ENCODE assay signal across 30 mouse cellular contexts in genomic region chr1:170332775-170333174, GRCm38 (mm10). TPM values are rescaled to one million over a fixed set of nuclear protein-coding genes. Genes with fewer than 3 reads are reported as not detected.
DNase-seq lines count a peak whose midpoint lies in the region; ATAC-seq and TF ChIP-seq lines count a peak whose summit lies in the region.
"Had no signal": no experiment of that assay in that cellular context is flagged by ENCODE, and none has a peak within 500 bp of the region (broad histone marks: within the 10 kb centered on the region; RNA-seq: fewer than 3 reads in every experiment).

No protein-coding gene starts in this region.

- no peak for TF ChIP-seq EP300 in heart, adult 2 months (IDR thresholded peaks at IDR 0.05; ENCODE audit: insufficient read depth, low read depth, low read length)
- no peak for TF ChIP-seq EP300 in lung, postnatal 0 days (IDR thresholded peaks at IDR 0.05)

- H3K4me3 ChIP-seq in heart, adult 2 months = no peak overlapping the region
- H3K4me3 ChIP-seq in lung, adult 2 months (replicated peaks; ENCODE audit: extremely low read depth, low read depth, low read length) = no peak overlapping the region
- H3K4me3 ChIP-seq in lung, postnatal 0 days (ENCODE audit: low read depth, low read length) = no peak overlapping the region
- H3K4me3 ChIP-seq: embryonic facial prominence, embryonic 15.5 days; forebrain, embryonic 15.5 days; heart, embryonic 13.5 days; limb, embryonic 12.5 days; liver, embryonic 12.5 days; megakaryocyte, embryonic 14.5 days; midbrain, embryonic 13.5 days; neural tube, embryonic 12.5 days had no signal

- no peak for ATAC-seq in lung, postnatal 0 days
- ATAC-seq in granulocyte monocyte progenitor cell, adult 5-6 weeks (replicated peaks; ENCODE audit: poor library complexity, severe bottlenecking) = no peak
- ATAC-seq: CD4-positive, CD25-positive, alpha-beta regulatory T cell, adult 4 months; forebrain, embryonic 15.5 days; liver, embryonic 12.5 days; midbrain, embryonic 13.5 days had no signal

- H3K27ac ChIP-seq in heart, adult 2 months = no peak overlapping the region
- no peak overlapping the region for H3K27ac ChIP-seq in lung, postnatal 0 days (ENCODE audit: low read length)
- H3K27ac ChIP-seq: embryonic facial prominence, embryonic 15.5 days; forebrain, embryonic 15.5 days; heart, embryonic 13.5 days; hindbrain, embryonic 14.5 days; limb, embryonic 12.5 days; liver, embryonic 12.5 days; midbrain, embryonic 13.5 days; neural tube, embryonic 12.5 days had no signal

- no peak for DNase-seq in heart, adult 2 months
- no peak for DNase-seq in heart, postnatal 14 days
- peak; percentile 28 for DNase-seq in kidney, adult 9 months
- DNase-seq in kidney, adult 11 months = no peak
- no peak for DNase-seq in lung, adult 2 months
- DNase-seq in lung, postnatal 0 days (ENCODE audit: low spot score) = no peak
- DNase-seq: adrenal gland, postnatal 36 days; cerebellum, adult 8-10 months; cerebellum, postnatal 36 days; gastrocnemius, postnatal 10 days; heart, adult 11 months; heart, postnatal 36 days; lung, embryonic 14.5 days; lung, postnatal 36 days; right cerebral cortex, postnatal 14 days had no signal

- WGBS in heart, adult 2 months = 80% methylated on average over 4 of the region's 4 CpGs
- 74% methylated on average over 4 of the region's 4 CpGs for WGBS in lung, adult 2 months
- 73% methylated on average over 4 of the region's 4 CpGs for WGBS in lung, postnatal 0 days

- intact Hi-C loops in heart, adult 2 months (cut with DNase I) = no loop called here
- intact Hi-C loops in heart, postnatal 14 days (cut with DNase I) = no loop called here

- no peak overlapping the region for H3K9ac ChIP-seq in heart, adult 2 months (ENCODE audit: low read depth, low read length)
- no peak overlapping the region for H3K9ac ChIP-seq in lung, postnatal 0 days (replicated peaks; ENCODE audit: low read depth)
- H3K9ac ChIP-seq: embryonic facial prominence, embryonic 15.5 days; forebrain, embryonic 15.5 days; heart, embryonic 13.5 days; hindbrain, embryonic 14.5 days; limb, embryonic 12.5 days; liver, embryonic 12.5 days; lung, embryonic 14.5 days; midbrain, embryonic 13.5 days; neural tube, embryonic 12.5 days had no signal

- TF ChIP-seq CTCF in heart, adult 2 months (IDR thresholded peaks at IDR 0.05) = peak; percentile 15
- peak; percentile 18; the same call in 1 of the 2 replicates for TF ChIP-seq CTCF in lung, adult 2 months (IDR thresholded peaks at IDR 0.05; ENCODE audit: insufficient read depth, low read length)
- no peak for TF ChIP-seq CTCF in lung, postnatal 0 days (IDR thresholded peaks at IDR 0.05)

- TF ChIP-seq POLR2A in heart, adult 2 months (IDR thresholded peaks at IDR 0.05; ENCODE audit: insufficient read depth, low read depth, low read length) = no peak
- no peak for TF ChIP-seq POLR2A in lung, adult 2 months (IDR thresholded peaks at IDR 0.05; ENCODE audit: borderline replicate concordance, extremely low read depth, low read depth, low read length)

- H3K4me1 ChIP-seq in heart, adult 2 months (ENCODE audit: control insufficient read depth, insufficient read depth, low read length) = peaks cover 1% of the 10 kb centered on the region; the same call in 1 of the 2 replicates
- H3K4me1 ChIP-seq in lung, adult 2 months (ENCODE audit: control insufficient read depth, insufficient read depth, low read length) = no peaks in the 10 kb centered on the region
- no peaks in the 10 kb centered on the region for H3K4me1 ChIP-seq in lung, postnatal 0 days (ENCODE audit: insufficient read depth, low read depth, low read length)
- H3K4me1 ChIP-seq: embryonic facial prominence, embryonic 15.5 days; forebrain, embryonic 15.5 days; limb, embryonic 12.5 days; liver, embryonic 12.5 days; megakaryocyte, embryonic 14.5 days had no signal

- H3K36me3 ChIP-seq in heart, adult 2 months (ENCODE audit: control insufficient read depth, insufficient read depth, low read length) = no peaks in the 10 kb centered on the region
- H3K36me3 ChIP-seq in lung, postnatal 0 days (ENCODE audit: insufficient read depth, low read length) = no peaks in the 10 kb centered on the region
- H3K36me3 ChIP-seq: embryonic facial prominence, embryonic 15.5 days; forebrain, embryonic 15.5 days; limb, embryonic 12.5 days; liver, embryonic 12.5 days; midbrain, embryonic 13.5 days; neural tube, embryonic 12.5 days had no signal

- no peaks in the 10 kb centered on the region for H3K27me3 ChIP-seq in heart, adult 2 months (ENCODE audit: control insufficient read depth, insufficient read depth, low read length)
- H3K27me3 ChIP-seq in lung, postnatal 0 days (replicated peaks; ENCODE audit: insufficient read depth, low read length) = no peaks in the 10 kb centered on the region
- H3K27me3 ChIP-seq: embryonic facial prominence, embryonic 15.5 days; forebrain, embryonic 15.5 days; heart, embryonic 13.5 days; liver, embryonic 12.5 days; megakaryocyte, embryonic 14.5 days; midbrain, embryonic 13.5 days; neural tube, embryonic 12.5 days had no signal

- H3K79me2 ChIP-seq in heart, adult 2 months (replicated peaks; ENCODE audit: control insufficient read depth, insufficient read depth, low read length) = no peaks in the 10 kb centered on the region

- H3K4me2 ChIP-seq in lung, postnatal 0 days (replicated peaks; ENCODE audit: low read depth, low read length) = no peak overlapping the region
- H3K4me2 ChIP-seq: embryonic facial prominence, embryonic 15.5 days; forebrain, embryonic 15.5 days; heart, embryonic 13.5 days; hindbrain, embryonic 14.5 days; limb, embryonic 12.5 days; liver, embryonic 12.5 days; lung, embryonic 14.5 days; midbrain, embryonic 13.5 days; neural tube, embryonic 12.5 days had no signal

- no peaks in the 10 kb centered on the region for H3K9me3 ChIP-seq in lung, postnatal 0 days (ENCODE audit: low read length)
- H3K9me3 ChIP-seq: embryonic facial prominence, embryonic 15.5 days; forebrain, embryonic 15.5 days; heart, embryonic 13.5 days; limb, embryonic 12.5 days; liver, embryonic 12.5 days; megakaryocyte, embryonic 14.5 days; midbrain, embryonic 13.5 days; neural tube, embryonic 12.5 days had no signal

RNA-seq across cellular contexts. Expression of gene Spata46, which starts 24.2 kb away (rescaled TPM):
- total RNA-seq in heart, adult 2 months (2021) = not detected
- polyA plus RNA-seq in heart, adult 2 months (2012; rRNA removed) = 0.51 TPM in 1 of 2 replicates, not detected in the other
- not detected for total RNA-seq in heart, postnatal 14 days (2021)
- not detected in 2 replicates for polyA plus RNA-seq in lung, adult 2 months (2012; rRNA removed)
- 0.53 and 0.68 TPM in 2 replicates for polyA plus RNA-seq in lung, postnatal 0 days (2015; fragmentation: Nextera tagmentation; extraction: Ambion mirVana)
- total RNA-seq in granulocyte monocyte progenitor cell, adult 5-6 weeks (2014; fragmentation: Nextera tagmentation) = not detected in 2 replicates
- not detected in 2 replicates for total RNA-seq in granulocyte monocyte progenitor cell, adult 5-6 weeks (2017)
- total RNA-seq: adrenal gland, postnatal 36 days; ES-E14; gastrocnemius, postnatal 10 days; heart, postnatal 36 days; layer of hippocampus, postnatal 25 days; left cerebral cortex, postnatal 10 days had no signal
- polyA plus RNA-seq: CD4-positive, CD25-positive, alpha-beta regulatory T cell, adult 4 months; thymus, postnatal 0 days had no signal

RNA-seq across cellular contexts. Expression of gene Gm7694, which starts 26.6 kb away (rescaled TPM):
- 1 to 10 TPM; 9.2 to 9.3 TPM for total RNA-seq in heart, adult 2 months (2021)
- 7.7 and 7.9 TPM in 2 replicates for polyA plus RNA-seq in heart, adult 2 months (2012; rRNA removed)
- total RNA-seq in heart, postnatal 14 days (2021) = 1 to 10 TPM; 8.2 to 8.6 TPM
- 7.6 and 7.8 TPM in 2 replicates for polyA plus RNA-seq in lung, adult 2 months (2012; rRNA removed)
- polyA plus RNA-seq in lung, postnatal 0 days (2015; fragmentation: Nextera tagmentation; extraction: Ambion mirVana) = 2.6 and 2.9 TPM in 2 replicates
- total RNA-seq in granulocyte monocyte progenitor cell, adult 5-6 weeks (2014; fragmentation: Nextera tagmentation) = 1.9 and 7.8 TPM in 2 replicates
- 2.1 and 2.8 TPM in 2 replicates for total RNA-seq in granulocyte monocyte progenitor cell, adult 5-6 weeks (2017)
- polyA plus RNA-seq: CD4-positive, CD25-positive, alpha-beta regulatory T cell, adult 4 months had no signal

RNA-seq across cellular contexts. Expression of gene Sh2d1b1, which starts 55.7 kb away (rescaled TPM):
- under 1 TPM; 0.09 to 0.18 TPM for total RNA-seq in heart, adult 2 months (2021)
- polyA plus RNA-seq in heart, adult 2 months (2012; rRNA removed) = 0.14 TPM in 1 of 2 replicates, not detected in the other
- under 1 TPM in 1 of 2 experiments, not detected in 1; 0.10 TPM for total RNA-seq in heart, postnatal 14 days (2021)
- polyA plus RNA-seq in lung, adult 2 months (2012; rRNA removed) = 3.6 and 3.9 TPM in 2 replicates
- 3.9 and 5.3 TPM in 2 replicates for polyA plus RNA-seq in lung, postnatal 0 days (2015; fragmentation: Nextera tagmentation; extraction: Ambion mirVana)
- 3.6 and 7.0 TPM in 2 replicates for total RNA-seq in granulocyte monocyte progenitor cell, adult 5-6 weeks (2014; fragmentation: Nextera tagmentation)
- total RNA-seq in granulocyte monocyte progenitor cell, adult 5-6 weeks (2017) = 3.1 and 4.5 TPM in 2 replicates
- total RNA-seq: gastrocnemius, postnatal 10 days; layer of hippocampus, postnatal 25 days; left cerebral cortex, postnatal 10 days had no signal
- polyA plus RNA-seq: CD4-positive, CD25-positive, alpha-beta regulatory T cell, adult 4 months; heart, embryonic 13.5 days; hindbrain, embryonic 14.5 days; limb, embryonic 12.5 days; midbrain, embryonic 13.5 days had no signal
